Mouse (Mus musculus) C2C12 (cell line): ENCODE measurements around the gene Mmp23.

Source experiments
- CEBPB ChIP-seq: IDR thresholded peaks from one replicate; pipeline ENCODE4 v1.6.1; 2011; ENCODE audit warnings: low read depth, mild to moderate bottlenecking, control low read depth, moderate library complexity
- CTCF ChIP-seq: IDR thresholded peaks from one replicate; pipeline ENCODE4 v1.5.1; 2011; ENCODE audit not compliant: control insufficient read depth, insufficient read depth, insufficient read length
- FOSL1 ChIP-seq: IDR thresholded peaks from one replicate; pipeline ENCODE4 v1.8.0; 2011; ENCODE audit warnings: mild to moderate bottlenecking, low read length; ENCODE audit not compliant: poor library complexity, insufficient read depth, severe bottlenecking
- MAX ChIP-seq: IDR thresholded peaks from one replicate; pipeline ENCODE4 v1.6.1; 2011; ENCODE audit warnings: mild to moderate bottlenecking, control low read depth
- MYOD1 ChIP-seq: IDR thresholded peaks from one replicate; pipeline ENCODE4 v1.6.1; 2011; ENCODE audit warnings: low read depth; ENCODE audit not compliant: control insufficient read depth, insufficient read length
- MYOG ChIP-seq: IDR thresholded peaks from one replicate; pipeline ENCODE4 v1.6.1; 2011; ENCODE audit not compliant: control insufficient read depth, insufficient read length; ENCODE audit errors: extremely low read depth
- USF1 ChIP-seq: IDR thresholded peaks from one replicate; pipeline ENCODE4 v1.6.1; 2011; ENCODE audit warnings: low read depth, mild to moderate bottlenecking, control low read depth, moderate library complexity

- TF ChIP-seq CEBPB (no peak), USF1 (no peak), CTCF (no peak), FOSL1 (no peak), MYOD1 (no peak), MYOG (no peak), MAX (no peak)
These were observed 1.5 kb downstream of the Mmp23 start for GRCm38 (mm10) chr4:155651553-155652269.
